Mouse (Mus musculus) retina, adult 2 months (tissue): ENCODE measurements around the gene Med29.

Source experiments
- DNase-seq: peaks from one replicate; pipeline ENCODE4 v3.0.0-alpha.2; 2012; ENCODE audit warnings: low read depth, low spot score

Gene Med29

DNA sequence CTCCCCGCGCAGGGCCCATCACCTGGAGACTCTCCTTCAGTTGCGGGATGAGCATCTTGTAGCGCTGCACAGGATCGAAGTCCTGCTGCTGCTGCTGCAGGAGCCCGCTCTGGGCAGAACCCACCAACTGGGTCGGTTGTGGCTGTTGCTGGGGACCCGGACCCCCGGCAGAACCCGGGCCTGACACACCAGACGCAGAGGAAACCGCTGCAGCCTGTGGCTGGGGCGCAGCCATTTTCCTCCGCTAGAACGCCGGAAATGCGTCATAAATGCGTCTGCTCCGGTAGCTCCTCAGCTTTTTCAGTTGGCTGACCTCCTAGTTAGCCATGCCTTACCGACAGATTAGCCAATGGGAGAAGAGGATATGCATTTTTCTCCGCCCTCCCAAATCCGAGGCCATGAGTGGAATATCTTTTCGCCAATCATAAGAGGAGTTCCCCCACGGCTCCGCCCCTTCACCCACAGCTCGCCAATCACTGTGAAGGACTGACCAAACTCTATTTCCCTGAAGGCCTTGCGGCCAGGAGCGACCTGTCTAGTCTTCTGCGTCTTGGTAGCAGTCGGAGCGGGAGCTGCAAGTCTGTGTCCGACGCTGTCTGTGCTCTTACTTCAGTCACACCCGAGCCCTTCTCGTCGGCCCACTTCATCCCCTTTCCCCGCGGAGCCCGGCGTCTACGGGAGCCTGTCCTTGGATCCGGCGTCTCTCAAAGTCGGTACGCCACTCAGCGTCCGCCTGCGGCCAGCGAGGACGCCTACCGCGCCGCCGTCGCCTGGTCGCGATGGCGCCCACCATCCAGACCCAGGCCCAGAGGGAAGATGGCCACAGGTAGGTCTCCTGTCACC is at the start of gene Med29, which contains the start of gene Paf1:
Gene Med29, minus strand, starts transcription at position 280 of the 843 bp plus-strand sequence.
Gene Paf1, plus strand, starts transcription at position 523 of the 843 bp plus-strand sequence.
- peak; percentile 98 for DNase-seq

DNA sequence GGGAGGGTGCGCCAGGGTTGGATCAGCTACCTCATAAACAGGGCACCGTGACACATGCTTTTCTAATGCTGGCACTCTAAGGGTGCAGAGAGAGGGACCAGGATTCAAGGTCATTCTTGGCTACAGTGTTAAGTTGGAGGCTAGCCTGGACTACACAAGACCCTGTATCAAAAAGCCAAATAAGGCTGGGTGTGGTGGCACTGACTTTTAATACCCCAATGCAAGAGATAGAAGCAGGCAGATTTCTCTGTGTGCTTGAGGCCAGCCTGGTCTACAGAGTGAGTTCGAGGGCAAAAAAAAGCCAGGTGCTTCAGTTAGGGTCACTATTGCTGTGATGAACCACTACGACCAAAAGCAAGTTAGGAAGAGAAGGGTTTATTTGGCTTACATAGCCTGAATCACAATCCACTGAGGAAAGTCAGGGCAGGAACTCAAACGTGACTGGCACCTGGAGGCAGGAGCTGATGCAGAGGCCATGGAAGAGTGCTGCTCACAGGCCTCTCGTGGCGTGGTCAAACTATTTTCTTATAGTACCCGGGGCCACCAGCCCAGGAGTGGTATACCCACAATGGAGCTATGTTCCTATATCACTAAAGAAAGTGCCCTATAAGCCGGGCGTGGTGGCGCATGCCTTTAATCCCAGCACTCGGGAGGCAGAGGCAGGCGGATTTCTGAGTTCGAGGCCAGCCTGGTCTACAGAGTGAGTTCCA is 49.4 kb upstream of the Med29 start:
- DNase-seq, result no peak

DNA sequence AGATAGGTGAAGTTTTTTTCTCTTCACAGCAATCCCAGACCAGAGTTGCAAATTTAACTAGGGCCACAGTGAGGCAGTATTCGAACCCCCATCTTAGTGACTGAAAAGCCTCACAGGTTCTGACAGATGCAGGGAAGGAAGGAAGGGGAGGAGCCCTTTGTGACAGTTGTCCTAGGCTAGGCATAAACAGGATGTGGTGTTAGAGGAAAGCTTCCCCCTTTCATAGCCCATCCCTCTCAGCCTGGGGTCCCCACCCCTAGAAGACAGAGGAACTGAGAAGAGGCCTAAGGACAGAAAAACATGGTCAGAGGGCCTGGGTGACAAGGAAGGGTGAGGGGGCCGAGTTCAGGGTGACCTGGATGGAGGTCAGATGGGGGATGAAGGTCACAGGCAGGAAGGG is 48.2 kb upstream of the Med29 start:
- no peak for DNase-seq

DNA sequence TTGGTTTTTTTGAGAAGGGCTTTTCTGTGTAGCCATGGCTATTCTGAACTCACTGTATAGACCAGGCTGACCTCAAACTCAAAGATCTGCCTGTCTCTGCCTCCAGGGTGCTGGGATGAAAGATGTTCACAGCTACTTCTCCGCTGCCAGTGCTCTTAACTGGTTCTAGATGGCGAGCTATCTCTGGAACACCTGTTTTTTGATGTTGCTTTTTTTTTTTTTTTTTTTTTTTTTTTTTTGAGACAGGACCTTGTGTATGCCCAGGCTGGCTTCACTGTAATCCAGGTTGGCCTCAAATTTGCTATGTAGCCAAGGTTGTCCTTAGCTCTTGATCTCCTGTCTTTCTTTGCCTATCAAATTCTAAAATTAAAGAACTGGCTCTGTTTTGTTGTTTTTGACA is 46.3 kb upstream of the Med29 start:
- no peak for DNase-seq

DNA sequence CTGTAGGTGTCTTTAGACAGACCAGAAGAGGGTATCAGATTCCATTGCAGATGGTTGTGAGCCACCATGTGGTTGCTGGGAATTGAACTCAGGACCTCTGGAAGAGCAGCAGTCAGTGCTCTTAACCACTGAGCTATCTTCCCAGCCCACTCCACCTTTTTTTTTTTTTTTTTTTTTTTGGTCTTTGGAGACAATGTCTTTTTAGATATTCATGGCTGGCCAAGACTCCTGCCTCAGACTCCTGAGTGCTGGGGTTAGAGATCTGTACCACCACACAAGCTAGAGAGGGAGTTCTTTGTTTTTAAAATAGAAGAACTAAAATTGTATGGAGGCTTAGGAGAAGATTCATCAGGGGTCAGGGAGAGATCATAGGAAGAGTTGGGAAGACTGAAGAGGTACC is 45.5 kb upstream of the Med29 start:
- DNase-seq, result no peak

DNA sequence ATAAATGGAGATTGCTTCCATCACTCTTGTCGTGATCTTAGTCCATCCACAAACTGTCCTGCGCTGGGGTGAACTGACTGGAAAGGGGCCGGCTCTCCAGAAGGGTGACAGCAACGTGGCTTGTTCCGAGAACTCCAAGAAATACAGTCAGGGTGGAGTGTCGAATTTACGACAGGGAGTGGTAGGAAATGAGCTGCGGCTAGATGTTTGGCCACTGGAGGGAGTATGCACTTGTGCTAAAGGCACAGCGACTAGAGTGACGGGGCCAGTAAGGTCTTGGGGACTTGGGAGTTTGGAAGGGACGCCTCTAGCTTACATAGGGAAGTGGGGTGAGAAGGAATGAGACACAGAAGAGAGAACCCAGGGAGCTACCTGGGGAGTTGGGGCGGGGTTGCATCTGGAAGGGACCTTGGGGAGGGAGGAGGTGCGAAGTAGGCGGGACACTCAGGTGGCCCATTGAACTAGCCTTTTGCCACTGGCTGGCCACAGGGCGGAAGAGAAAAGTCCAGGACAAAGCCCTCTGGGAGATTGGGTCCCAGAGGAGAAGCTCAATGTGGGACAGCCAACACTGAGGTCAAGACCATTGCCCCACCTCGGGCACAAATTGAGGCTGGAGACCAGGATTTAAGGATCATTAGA is 44.5 kb upstream of the Med29 start, which contains the start of gene Gmfg:
Gene Gmfg, plus strand, starts transcription at position 516 of the 639 bp plus-strand sequence.
- peak; percentile 45 for DNase-seq

DNA sequence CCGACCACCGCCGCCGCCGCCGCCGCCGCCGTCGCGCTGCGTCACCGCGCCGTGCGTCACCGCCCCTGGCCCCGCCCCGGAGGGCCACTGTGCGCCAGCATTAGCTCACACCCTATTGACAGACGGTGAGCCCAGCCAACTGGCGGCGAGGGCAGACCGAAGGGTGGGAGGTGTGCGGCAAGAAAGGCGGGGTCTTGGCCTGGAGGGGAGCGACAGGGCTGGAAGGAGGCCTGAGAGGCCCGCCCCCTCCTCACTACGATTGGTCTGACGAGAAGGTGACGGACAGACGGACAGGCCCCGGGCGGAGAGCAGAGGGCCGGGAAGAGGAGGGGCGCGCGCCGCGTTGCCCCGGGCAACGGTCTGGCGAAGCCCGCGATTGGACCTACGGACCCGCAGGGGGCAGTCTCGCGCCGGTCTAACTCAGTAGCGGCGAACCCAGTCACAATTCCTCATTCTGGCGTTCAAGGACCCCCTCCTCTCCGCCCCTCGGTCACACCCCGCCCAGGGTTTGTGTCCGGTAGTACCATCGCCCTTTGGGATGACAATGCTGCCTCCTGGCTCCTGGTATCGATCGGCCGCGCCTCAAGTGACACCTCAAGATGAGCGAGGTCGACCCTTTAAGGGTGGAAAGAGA is 43.9 kb upstream of the Med29 start:
- DNase-seq, result peak; percentile 99

DNA sequence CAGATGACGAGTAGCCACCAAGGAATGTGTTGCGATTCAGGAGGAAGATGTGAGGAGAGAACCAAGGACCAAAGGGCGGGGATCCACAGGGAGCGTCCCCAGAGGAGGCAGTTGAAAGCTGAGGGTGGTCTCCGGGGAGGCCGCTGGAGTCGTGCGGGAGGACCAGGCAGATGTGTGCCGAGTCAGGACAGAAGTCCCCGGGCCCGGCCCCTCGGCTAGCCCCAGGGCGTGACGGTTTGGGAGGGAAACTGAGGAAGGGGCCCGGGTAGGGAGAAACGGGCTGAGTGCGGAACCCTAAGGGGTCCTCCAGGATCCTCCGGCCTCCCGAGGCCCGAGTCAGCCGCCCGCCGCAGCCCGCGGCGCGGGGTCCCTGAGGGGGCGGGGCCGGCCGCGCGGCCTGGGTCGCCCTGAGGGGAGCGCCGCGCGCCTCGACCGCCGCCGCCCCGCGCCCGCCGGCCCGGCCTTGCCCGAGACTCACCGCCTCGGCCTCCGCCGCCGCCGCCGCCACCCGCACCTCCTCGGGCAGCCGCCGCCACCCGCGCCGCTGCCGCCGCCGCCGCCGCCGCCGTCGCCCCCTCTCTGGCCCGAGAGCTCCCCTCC is 43.3 kb upstream of the Med29 start:
- DNase-seq, result no peak

DNA sequence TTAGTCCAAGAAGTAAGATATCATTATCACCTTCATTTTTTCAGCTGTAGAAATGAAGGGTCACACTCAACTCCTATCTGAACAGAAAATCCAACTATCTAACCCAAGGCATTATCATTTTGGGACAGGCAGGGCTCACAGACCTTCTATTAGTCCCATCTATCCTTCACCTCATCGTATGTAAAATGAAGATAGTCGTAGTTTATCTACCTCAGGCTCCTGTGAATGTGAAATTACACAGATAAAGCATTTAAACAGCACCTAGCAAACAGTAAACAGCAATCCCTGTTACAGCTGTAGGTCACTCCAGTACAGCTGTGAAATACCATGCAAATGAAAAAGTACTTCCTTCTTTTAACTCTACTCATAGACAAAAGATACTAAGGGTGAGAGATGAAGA is 39.7 kb upstream of the Med29 start:
- no peak for DNase-seq

DNA sequence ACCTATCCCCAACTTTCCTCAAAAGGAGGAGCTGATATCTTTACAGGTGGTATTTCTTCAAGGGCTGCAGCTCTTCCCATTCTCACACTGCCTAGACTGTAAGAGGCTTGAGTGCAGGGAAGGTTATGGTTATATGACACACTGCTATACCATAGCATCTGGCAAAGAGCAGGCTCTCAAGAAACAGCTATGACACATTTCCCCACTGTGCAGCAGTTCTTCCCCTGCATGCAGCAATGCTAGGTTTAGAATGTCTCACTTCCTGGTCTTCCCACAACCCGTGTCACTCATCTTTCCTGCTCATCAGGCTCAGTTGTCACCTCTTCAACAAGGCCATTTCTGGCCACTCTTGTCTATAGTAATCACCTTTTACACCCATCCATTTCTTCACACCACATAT is 38.0 kb upstream of the Med29 start:
- DNase-seq, result no peak

DNA sequence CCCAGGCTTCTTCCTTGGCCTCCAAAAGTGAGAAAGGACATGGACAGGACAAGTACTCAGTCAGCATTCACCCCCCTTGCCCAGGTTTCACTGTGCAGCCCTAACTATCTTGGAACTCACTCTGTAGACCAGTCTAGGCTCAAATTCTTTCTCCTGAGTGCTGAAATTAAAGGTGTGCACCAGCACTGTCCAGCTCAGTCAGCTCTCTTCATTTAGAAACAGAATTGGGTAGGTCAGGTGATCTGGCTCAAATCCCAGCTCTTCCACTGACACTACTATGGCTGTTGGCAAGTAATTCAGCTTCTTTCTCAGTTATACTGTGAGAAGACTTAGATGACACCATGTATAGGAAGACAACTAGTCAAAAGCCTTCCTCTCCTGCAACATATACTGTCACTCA is 35.2 kb upstream of the Med29 start:
- DNase-seq, result no peak

DNA sequence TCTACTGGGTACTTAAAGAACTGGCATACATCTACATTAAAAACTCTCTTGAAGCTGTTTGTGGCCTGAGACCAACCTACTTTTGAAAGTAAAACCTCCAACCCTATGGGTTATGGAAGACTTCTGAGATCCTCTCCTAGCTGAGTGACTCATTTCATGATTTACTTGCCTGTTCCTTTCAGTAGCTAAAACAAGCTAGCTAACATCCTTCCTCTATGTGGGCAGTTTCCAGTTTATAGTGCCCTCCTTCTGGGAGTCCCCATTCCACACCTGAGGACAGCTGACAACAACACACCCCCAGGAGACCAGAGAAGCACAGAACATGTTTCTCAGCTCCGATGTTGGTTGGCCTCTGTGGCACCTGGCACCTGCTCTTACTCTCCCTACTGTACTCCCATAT is 30.5 kb upstream of the Med29 start:
- no peak for DNase-seq

DNA sequence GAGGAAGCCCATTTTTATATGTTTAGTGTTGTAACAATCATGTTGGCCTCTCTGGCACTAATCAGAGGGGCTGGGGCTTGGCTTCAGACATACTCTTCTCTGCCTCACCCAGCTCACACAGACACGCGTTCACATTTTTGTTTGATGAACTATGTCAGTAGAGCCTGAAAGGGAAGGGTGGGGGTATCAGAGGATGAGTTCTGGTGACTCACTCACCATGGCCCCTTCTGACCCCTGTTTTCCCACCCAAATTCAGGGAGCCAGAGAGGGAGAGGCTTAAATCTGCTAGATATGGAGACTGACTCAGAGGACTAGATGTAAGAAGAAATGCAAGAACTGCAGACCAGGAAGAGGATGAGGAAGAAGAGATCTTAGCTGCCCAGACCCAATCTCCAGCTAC is 26.9 kb upstream of the Med29 start:
- no peak for DNase-seq

DNA sequence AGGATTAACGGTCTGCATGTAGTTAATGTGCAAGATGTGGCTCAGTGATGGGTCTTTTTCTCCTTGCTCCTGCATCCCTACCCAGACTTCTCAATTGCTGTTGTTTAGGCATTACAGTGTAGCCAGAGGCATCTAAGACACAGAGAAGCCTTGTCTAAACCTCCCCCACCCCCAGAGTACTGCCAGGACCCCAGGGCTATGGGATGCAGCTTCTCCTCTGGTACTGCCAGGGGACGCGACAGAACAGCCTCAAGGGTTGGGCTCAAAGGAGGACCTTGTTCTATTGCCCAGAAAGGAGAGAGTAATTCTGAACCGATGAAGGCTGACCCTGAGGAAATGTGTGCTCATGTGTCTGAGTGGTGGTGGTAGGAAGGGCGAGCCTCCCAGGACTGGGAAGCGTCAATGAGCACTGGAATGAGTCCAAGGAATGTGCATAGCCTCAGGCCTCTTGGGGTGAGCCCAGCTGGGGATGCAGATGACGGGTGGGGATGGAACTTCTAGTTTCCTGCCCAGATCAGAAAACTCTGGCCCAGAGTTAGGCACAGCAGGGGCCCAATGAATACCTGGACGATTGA is 25.7 kb upstream of the Med29 start:
- no peak for DNase-seq

DNA sequence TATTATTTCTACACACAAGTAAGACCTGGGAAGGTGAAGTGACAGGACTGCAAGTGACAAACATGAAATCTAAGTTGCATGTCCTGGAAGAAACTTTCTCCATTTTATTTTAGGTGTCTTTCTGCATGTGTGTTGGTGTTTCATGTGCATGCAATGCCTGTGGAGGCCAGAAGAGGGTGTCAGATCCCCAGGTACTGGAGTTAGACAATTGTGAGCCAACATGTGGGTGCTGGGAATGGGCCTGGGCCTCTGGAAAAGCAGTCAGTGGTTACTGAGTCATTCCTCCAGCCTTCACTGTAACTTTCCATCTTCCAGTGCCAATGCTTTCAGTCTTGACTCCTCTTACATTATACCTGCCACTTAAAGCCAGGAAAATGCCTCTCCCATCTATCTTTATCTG is 24.9 kb upstream of the Med29 start:
- no peak for DNase-seq

DNA sequence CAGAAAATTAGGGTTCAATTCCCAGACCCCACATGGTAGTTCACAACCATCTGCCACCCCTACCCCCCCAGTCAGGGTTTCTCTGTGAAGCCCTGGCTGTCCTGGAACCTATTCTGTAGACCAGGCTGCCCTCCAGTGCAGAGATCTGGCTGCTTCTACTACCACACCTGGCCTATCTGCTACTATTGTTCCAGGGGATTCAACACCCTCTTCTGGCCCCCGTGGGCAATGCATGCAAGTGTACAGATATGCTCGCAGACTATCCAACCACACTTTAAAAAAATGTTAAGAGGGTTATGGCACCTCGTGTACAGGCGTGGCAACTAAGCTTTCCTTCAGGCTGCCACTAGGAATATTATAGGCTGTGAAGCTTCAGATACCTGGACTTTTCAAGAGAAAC is 20.3 kb upstream of the Med29 start:
- DNase-seq, result no peak

DNA sequence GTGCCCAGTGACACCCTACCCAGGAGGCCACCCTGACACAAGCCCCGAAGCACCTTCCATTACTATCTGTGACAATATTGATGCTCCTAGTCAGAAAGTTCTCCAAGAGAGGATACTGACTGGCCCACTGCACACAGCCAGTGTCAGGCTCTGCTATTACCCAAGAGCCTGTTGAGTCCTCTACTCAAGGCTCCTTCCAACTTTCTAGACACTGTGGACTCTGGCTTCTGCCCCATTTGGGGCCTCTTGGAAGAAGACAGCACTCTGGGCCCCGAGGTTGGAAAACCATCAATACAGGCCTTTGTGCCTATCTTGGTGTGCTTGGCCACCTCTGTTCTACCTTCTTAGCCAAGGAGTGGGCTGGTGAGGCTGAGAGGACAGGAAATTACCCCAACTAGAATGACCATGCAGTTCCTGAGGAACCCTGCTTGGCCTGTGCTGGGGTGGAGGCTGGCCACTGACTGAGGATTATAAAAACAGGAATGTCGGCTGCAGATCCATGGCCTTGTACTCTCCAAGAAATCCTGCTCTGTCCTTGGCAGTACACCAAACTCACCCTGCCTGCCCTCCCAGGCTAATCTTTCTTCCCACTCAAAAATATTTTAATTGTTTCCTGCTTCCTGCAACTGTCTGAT is 18.4 kb upstream of the Med29 start:
- no peak for DNase-seq

DNA sequence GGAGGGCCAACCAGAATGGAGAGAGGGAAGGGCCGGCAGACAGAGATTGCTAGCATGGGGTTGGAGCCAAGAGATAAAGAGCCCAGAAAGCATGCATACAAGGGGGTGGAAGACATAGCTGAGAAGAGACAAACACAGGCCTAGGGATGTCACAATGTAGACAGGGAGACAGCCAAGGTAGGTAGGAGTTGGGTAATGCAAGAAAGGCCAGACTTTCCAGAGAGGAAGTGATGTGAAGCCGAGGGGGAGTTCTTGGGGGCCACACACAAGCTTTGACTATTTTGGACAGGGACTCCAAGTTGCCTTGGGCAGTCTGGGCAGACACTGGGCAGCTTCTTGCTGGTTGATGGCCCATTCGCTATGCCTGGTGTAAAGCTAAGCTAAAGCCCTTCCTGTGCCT is 9.4 kb upstream of the Med29 start:
- no peak for DNase-seq

DNA sequence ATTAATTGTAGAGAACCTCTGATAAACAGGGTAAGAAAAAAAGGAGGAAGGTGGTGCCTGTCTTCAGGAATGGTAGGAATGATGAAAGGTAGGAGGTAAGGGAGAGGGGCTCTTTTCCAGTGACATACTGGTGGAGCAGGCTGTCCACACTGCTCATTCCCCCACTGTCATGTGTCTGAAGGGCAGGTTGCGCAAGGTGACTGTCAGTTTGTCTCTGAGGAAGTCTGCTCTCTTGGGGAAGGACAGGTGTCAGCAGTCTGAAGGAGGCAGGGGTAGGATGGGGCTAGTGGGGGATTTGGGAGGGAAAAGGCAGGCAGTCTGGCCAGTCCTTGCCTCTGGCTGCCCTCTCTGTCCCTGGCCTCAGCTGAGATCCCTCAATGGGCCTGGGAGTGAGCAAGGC is 8.5 kb upstream of the Med29 start:
- no peak for DNase-seq

DNA sequence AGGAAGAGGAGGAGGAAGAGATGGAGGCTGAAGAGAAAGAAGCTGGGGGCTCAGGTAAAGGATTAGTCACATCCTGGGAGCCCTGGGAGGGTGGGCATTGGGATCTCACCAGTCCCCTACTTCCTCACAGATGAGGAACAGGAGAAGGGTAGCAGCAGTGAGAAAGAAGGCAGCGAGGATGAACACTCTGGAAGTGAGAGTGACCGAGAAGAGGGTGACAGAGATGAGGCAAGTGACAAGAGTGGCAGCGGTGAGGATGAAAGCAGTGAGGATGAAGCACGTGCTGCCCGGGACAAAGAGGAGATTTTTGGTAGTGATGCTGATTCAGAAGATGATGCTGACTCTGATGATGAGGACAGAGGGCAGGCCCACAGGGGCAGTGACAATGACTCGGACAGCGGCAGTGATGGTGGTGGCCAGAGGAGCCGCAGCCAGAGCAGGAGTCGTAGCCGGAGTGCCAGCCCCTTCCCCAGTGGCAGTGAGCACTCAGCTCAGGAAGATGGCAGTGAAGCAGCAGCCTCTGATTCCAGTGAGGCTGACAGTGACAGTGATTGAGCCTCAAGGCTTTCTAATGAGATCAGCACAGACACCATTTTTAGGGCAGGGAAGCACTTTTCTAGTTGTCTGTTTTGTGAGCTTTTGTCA is 6.3 kb upstream of the Med29 start:
- no peak for DNase-seq
